Mouse (Mus musculus): ENCODE results near the gene Tnfrsf14. TPM values are rescaled to one million over a fixed set of nuclear protein-coding genes. Genes with fewer than 3 reads are reported as not detected.

Gene Tnfrsf14
- polyA plus RNA-seq (2014; fragmentation: Nextera tagmentation; extraction: Ambion mirVana) = not detected in 2 replicates

- Histone ChIP-seq H3K27me3 (ENCODE audit: control insufficient read depth, insufficient read depth, low read length) (no peaks in the 10 kb centered on the region), H3K27ac (replicated peaks; ENCODE audit: low read depth, low read length) (no peak within 1 kb of the TSS), H3K4me2 (ENCODE audit: low read length) (no peak within 1 kb of the TSS), H3K4me3 (replicated peaks; ENCODE audit: low read depth, low read length) (no peak within 1 kb of the TSS), H3K9me3 (ENCODE audit: control insufficient read depth, low read length) (no peaks in the 10 kb centered on the region), H3K36me3 (ENCODE audit: control insufficient read depth, insufficient read depth, low read length) (no peaks in the 10 kb centered on the region), H3K4me1 (ENCODE audit: control insufficient read depth, insufficient read depth, low read length) (no peaks in the 10 kb centered on the region; the same call in 1 of the 2 replicates), H3K9ac (replicated peaks; ENCODE audit: low read length) (no peak within 1 kb of the TSS)
- no peak for DNase-seq
- 56% methylated on average over 12 of the region's 12 CpGs for WGBS
- ATAC-seq (ENCODE audit: low FRiP score, low TSS enrichment) = no peak
Measured at GRCm38 (mm10) chr4:154928395-154929087, at the start of gene Tnfrsf14. Tnfrsf14 (minus strand) TSS chr4:154928563.

- WGBS = 93% methylated on average over 11 of the region's 11 CpGs
- Histone ChIP-seq H3K9me3 (ENCODE audit: control insufficient read depth, low read length) (no peaks in the 10 kb centered on the region), H3K27ac (replicated peaks; ENCODE audit: low read depth, low read length) (no peak overlapping the region), H3K36me3 (ENCODE audit: control insufficient read depth, insufficient read depth, low read length) (peaks cover 100% of the 10 kb centered on the region), H3K4me3 (replicated peaks; ENCODE audit: low read depth, low read length) (no peak overlapping the region), H3K9ac (replicated peaks; ENCODE audit: low read length) (no peak overlapping the region), H3K27me3 (ENCODE audit: control insufficient read depth, insufficient read depth, low read length) (no peaks in the 10 kb centered on the region), H3K4me1 (ENCODE audit: control insufficient read depth, insufficient read depth, low read length) (no peaks in the 10 kb centered on the region), H3K4me2 (ENCODE audit: low read length) (no peak overlapping the region)
- no peak for ATAC-seq (ENCODE audit: low FRiP score, low TSS enrichment)
- DNase-seq = no peak
Measured at GRCm38 (mm10) chr4:154974163-154974611, 45.8 kb upstream of the Tnfrsf14 start.

- no peaks in the 10 kb centered on the region for H3K9me3 ChIP-seq (ENCODE audit: control insufficient read depth, low read length)
- no peak for DNase-seq
- H3K36me3 ChIP-seq (ENCODE audit: control insufficient read depth, insufficient read depth, low read length) = peaks cover 88% of the 10 kb centered on the region
- no peak overlapping the region for H3K4me3 ChIP-seq (replicated peaks; ENCODE audit: low read depth, low read length)
- no peak for ATAC-seq (ENCODE audit: low FRiP score, low TSS enrichment)
- no peak overlapping the region for H3K9ac ChIP-seq (replicated peaks; ENCODE audit: low read length)
- no peak overlapping the region for H3K27ac ChIP-seq (replicated peaks; ENCODE audit: low read depth, low read length)
- WGBS = 95% methylated on average over 12 of the region's 12 CpGs
- H3K4me1 ChIP-seq (ENCODE audit: control insufficient read depth, insufficient read depth, low read length) = no peaks in the 10 kb centered on the region
- no peaks in the 10 kb centered on the region for H3K27me3 ChIP-seq (ENCODE audit: control insufficient read depth, insufficient read depth, low read length)
- no peak overlapping the region for H3K4me2 ChIP-seq (ENCODE audit: low read length)
Measured at GRCm38 (mm10) chr4:154972546-154972945, 44.2 kb upstream of the Tnfrsf14 start.

- Histone ChIP-seq H3K36me3 (ENCODE audit: control insufficient read depth, insufficient read depth, low read length) (peaks cover 40% of the 10 kb centered on the region), H3K9ac (replicated peaks; ENCODE audit: low read length) (no peak overlapping the region), H3K27me3 (ENCODE audit: control insufficient read depth, insufficient read depth, low read length) (0 out of 2 replicates have a peak, but pooled peaks cover 2% of the 10 kb centered on the region), H3K4me3 (replicated peaks; ENCODE audit: low read depth, low read length) (no peak overlapping the region), H3K27ac (replicated peaks; ENCODE audit: low read depth, low read length) (no peak overlapping the region), H3K4me2 (ENCODE audit: low read length) (no peak overlapping the region), H3K4me1 (ENCODE audit: control insufficient read depth, insufficient read depth, low read length) (peaks cover 30% of the 10 kb centered on the region), H3K9me3 (ENCODE audit: control insufficient read depth, low read length) (no peaks in the 10 kb centered on the region)
- peak; percentile 84 for DNase-seq
- 55% methylated on average over 5 of the region's 5 CpGs for WGBS
- ATAC-seq (ENCODE audit: low FRiP score, low TSS enrichment) = no peak
Measured at GRCm38 (mm10) chr4:154967173-154967572, 38.8 kb upstream of the Tnfrsf14 start.

- Histone ChIP-seq H3K9me3 (ENCODE audit: control insufficient read depth, low read length) (no peaks in the 10 kb centered on the region), H3K4me3 (replicated peaks; ENCODE audit: low read depth, low read length) (peak overlapping the region; percentile 76; the same call in 1 of the 2 replicates), H3K9ac (replicated peaks; ENCODE audit: low read length) (peak overlapping the region; percentile 84; the same call in 1 of the 2 replicates), H3K4me1 (ENCODE audit: control insufficient read depth, insufficient read depth, low read length) (peaks cover 40% of the 10 kb centered on the region), H3K27me3 (ENCODE audit: control insufficient read depth, insufficient read depth, low read length) (0 out of 2 replicates have a peak, but pooled peaks cover 2% of the 10 kb centered on the region), H3K36me3 (ENCODE audit: control insufficient read depth, insufficient read depth, low read length) (peaks cover 27% of the 10 kb centered on the region), H3K4me2 (ENCODE audit: low read length) (peak overlapping the region; percentile 86), H3K27ac (replicated peaks; ENCODE audit: low read depth, low read length) (peak overlapping the region; percentile 97; the same call in 1 of the 2 replicates)
- no peak for DNase-seq
- 60% methylated on average over 3 of the region's 3 CpGs for WGBS
- ATAC-seq (ENCODE audit: low FRiP score, low TSS enrichment) = no peak
Measured at GRCm38 (mm10) chr4:154965856-154966255, 37.5 kb upstream of the Tnfrsf14 start.

GRCm38 (mm10) chr4:154964581-154965235, 36.3 kb upstream of the Tnfrsf14 start:
- peak overlapping the region; percentile 97 for H3K27ac ChIP-seq (replicated peaks; ENCODE audit: low read depth, low read length)
- peaks cover 47% of the 10 kb centered on the region for H3K4me1 ChIP-seq (ENCODE audit: control insufficient read depth, insufficient read depth, low read length)
- H3K4me2 ChIP-seq (ENCODE audit: low read length) = peak overlapping the region; percentile 86
- peak overlapping the region; percentile 76 for H3K4me3 ChIP-seq (replicated peaks; ENCODE audit: low read depth, low read length)
- DNase-seq (no peak), ATAC-seq (ENCODE audit: low FRiP score, low TSS enrichment) (no peak; the same call in 1 of the 2 replicates)
- peak overlapping the region; percentile 84 for H3K9ac ChIP-seq (replicated peaks; ENCODE audit: low read length)
- H3K36me3 ChIP-seq (ENCODE audit: control insufficient read depth, insufficient read depth, low read length) = peaks cover 16% of the 10 kb centered on the region
- no peaks in the 10 kb centered on the region for H3K9me3 ChIP-seq (ENCODE audit: control insufficient read depth, low read length)
- 0% methylated on average over 36 of the region's 36 CpGs for WGBS
- H3K27me3 ChIP-seq (ENCODE audit: control insufficient read depth, insufficient read depth, low read length) = peaks cover 7% of the 10 kb centered on the region; the same call in 1 of the 2 replicates

GRCm38 (mm10) chr4:154963901-154964580, 35.7 kb upstream of the Tnfrsf14 start, which contains the start of gene Pank4:
Pank4 (plus strand) TSS chr4:154964123.
- peaks cover 7% of the 10 kb centered on the region; the same call in 1 of the 2 replicates for H3K27me3 ChIP-seq (ENCODE audit: control insufficient read depth, insufficient read depth, low read length)
- H3K36me3 ChIP-seq (ENCODE audit: control insufficient read depth, insufficient read depth, low read length) = peaks cover 9% of the 10 kb centered on the region
- no peaks in the 10 kb centered on the region for H3K9me3 ChIP-seq (ENCODE audit: control insufficient read depth, low read length)
- H3K4me2 ChIP-seq (ENCODE audit: low read length) = peak within 1 kb of the TSS; percentile 86
- peak within 1 kb of the TSS; percentile 97 for H3K27ac ChIP-seq (replicated peaks; ENCODE audit: low read depth, low read length)
- DNase-seq (peak; percentile 95), ATAC-seq (ENCODE audit: low FRiP score, low TSS enrichment) (peak; percentile 86)
- H3K9ac ChIP-seq (replicated peaks; ENCODE audit: low read length) = peak within 1 kb of the TSS; percentile 84
- WGBS = under 1% methylated on average over 66 of the region's 66 CpGs
- H3K4me1 ChIP-seq (ENCODE audit: control insufficient read depth, insufficient read depth, low read length) = peaks cover 50% of the 10 kb centered on the region
- peak within 1 kb of the TSS; percentile 76 for H3K4me3 ChIP-seq (replicated peaks; ENCODE audit: low read depth, low read length)

GRCm38 (mm10) chr4:154963190-154963836, 35.0 kb upstream of the Tnfrsf14 start:
- Histone ChIP-seq H3K9me3 (ENCODE audit: control insufficient read depth, low read length) (no peaks in the 10 kb centered on the region), H3K4me1 (ENCODE audit: control insufficient read depth, insufficient read depth, low read length) (peaks cover 54% of the 10 kb centered on the region), H3K4me2 (ENCODE audit: low read length) (peak overlapping the region; percentile 86), H3K27ac (replicated peaks; ENCODE audit: low read depth, low read length) (peak overlapping the region; percentile 97), H3K9ac (replicated peaks; ENCODE audit: low read length) (peak overlapping the region; percentile 84), H3K36me3 (ENCODE audit: control insufficient read depth, insufficient read depth, low read length) (peaks cover 7% of the 10 kb centered on the region; the same call in 1 of the 2 replicates), H3K27me3 (ENCODE audit: control insufficient read depth, insufficient read depth, low read length) (peaks cover 7% of the 10 kb centered on the region; the same call in 1 of the 2 replicates), H3K4me3 (replicated peaks; ENCODE audit: low read depth, low read length) (peak overlapping the region; percentile 76)
- ATAC-seq (ENCODE audit: low FRiP score, low TSS enrichment) (no peak), DNase-seq (peak; percentile 60)
- 6% methylated on average over 11 of the region's 11 CpGs for WGBS

Measured in midbrain, embryonic 14.5 days (tissue).